Mouse (Mus musculus) effector memory CD4-positive, alpha-beta T cell, adult 5 months (primary cell): ENCODE data around the gene Abca8b. TPM values are rescaled to one million over a fixed set of nuclear protein-coding genes. Genes with fewer than 3 reads are reported as not detected.

Experiments used
- polyA plus RNA-seq: library from polyadenylated mRNA; unstranded; fragments of 100-300 nt; shearing (Covaris generic); gene quantifications from one replicate; pipeline ENCODE4 v1.2.1, GENCODE M21; 2017

Abca8b gene
- not detected for polyA plus RNA-seq

DNA sequence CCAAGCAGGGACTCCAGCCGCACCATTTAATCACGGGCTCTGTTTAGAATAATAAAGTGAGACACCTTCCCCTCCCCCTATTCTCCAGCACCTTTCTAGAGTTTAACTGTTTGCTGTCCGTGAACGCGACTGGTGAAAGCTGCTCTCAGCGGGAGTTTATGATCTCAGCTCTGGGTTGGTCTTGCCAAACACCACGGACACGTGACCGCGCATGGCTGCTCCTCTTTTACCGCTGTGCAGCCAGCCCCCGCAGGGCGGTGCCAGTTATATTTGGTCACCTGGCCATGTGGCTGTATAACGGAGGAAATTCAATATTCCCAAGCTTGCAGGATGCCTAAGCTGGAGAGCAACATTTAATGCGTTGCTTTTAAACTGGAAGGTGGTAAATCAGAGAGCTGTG is at the start of gene Abca8b:
Abca8b (minus strand) TSS at position 222 of the 400 bp plus-strand sequence.

Other genes starting within 250 kb of the Abca8b start
- gene 1700012B07Rik, start 167.8 kb downstream of the Abca8b start, polyA plus RNA-seq = not detected
- not detected for gene Abca8a, start 100.1 kb upstream of the Abca8b start, polyA plus RNA-seq
- gene Abca9, start 172.4 kb upstream of the Abca8b start, polyA plus RNA-seq = not detected